Mouse (Mus musculus): Measurements from ENCODE around the gene Epha6.
"Not testable (repeated sequence)": the region's sequence is repeated elsewhere in the genome, so short reads cannot be mapped to it uniquely, and the experiment has no call there.

Epha6 gene

GRCm38 (mm10) chr16:59880073-59880472 is 725.3 kb downstream of the Epha6 start:
- DNase-seq, result no peak

DNA sequence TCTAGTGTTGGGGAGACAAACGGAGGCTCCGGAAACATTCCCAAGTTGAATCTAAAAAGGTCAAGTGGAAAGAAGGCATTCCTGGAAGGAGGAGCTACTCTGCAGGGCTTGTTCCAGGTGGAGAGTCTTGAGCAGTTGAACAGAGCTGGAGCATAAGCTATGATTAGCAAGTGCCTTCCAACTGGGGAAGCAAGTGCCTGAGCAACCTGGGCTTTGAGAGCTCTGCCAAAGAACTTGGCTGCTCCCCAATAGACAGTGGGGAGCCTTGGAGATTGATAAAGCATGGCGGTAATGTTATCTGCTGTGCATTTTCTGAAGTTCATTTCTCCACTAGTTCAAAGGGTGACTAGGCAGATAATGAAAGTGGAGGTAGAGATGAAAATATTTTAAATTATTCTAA is 733.5 kb downstream of the Epha6 start:
- DNase-seq, result no peak

- no peak for DNase-seq
Measured at GRCm38 (mm10) chr16:59854160-59854717, 751.1 kb downstream of the Epha6 start.

DNA sequence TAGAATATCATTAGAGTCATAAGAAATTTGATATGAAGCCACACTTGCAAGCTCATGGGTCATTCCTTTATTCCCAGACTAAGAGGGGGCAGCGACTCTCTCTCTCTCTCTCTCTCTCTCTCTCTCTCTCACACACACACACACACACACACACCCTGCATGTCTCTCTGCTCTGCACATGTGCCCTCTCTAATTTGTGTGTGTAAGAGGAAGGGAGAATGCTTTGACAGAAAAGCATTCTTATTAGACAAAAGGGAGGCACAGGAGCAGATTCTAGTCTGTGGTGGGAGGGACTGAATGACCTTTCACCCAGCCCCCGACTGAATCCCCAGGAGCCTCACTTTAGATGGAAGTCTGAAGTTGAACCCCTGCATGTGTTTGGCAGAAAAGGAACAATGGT is 752.6 kb downstream of the Epha6 start:
- DNase-seq, result no peak

DNA sequence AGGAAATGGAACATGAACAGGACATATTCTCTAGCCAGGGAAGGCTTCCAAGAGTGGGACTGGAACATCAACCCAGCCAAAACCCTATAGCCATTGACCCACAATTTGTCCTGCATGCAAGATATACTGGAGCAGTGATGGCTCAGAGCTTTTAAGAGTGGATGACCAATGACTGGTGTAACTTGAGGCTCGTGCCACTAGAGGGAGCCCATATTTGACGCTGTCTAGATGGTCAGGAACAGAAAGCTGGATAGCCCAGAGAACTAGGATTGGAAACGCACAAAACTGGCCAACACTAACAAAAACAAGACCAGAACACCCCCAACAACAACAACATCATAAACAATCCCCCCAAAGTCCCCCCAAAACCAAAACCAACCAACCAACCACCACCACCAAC is 758.8 kb downstream of the Epha6 start:
- DNase-seq, result no peak

DNA sequence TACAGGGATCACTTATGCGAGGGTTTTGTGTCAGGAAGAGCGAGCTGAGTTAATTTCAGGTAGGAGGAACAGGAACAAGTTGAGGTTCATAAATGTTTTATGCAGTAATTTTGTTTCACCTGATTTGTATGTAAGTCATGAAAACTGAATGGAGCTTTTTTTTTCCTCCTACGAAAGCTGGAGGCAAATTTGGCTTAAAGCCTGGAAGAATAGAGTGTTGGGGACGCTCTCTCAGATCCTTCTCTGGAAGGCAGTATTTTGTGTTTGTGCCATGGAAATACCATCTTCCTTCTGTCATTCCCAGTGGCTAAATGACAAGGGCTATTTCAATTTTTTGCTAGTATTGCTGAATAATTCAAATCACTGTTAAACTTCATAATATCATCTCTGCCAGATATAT is 768.6 kb downstream of the Epha6 start:
- DNase-seq, result no peak

- DNase-seq, result no peak
Measured at GRCm38 (mm10) chr16:59836304-59836703, 769.0 kb downstream of the Epha6 start.

- no peak for DNase-seq
Measured at GRCm38 (mm10) chr16:59832468-59832867, 772.9 kb downstream of the Epha6 start.

DNA sequence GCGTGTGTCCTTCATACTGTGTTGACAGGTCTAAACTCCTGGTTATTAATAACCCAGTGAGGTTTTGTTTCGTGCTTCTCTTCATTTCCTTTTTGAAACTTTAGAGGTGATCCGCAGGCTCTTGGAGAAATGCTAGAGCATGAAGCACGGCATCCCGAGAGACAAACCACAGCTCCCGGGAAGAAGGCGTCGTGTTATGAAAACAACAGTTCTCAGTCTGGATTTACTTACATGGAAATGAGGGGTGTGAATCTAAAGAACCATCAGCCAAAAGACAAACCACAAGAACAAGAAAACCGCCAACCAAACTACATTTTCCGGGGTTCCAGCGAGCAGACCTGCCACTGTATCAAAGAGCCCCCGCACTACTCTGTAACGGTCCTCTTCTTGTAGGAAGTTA is 775.7 kb downstream of the Epha6 start:
- DNase-seq, result no peak

DNA sequence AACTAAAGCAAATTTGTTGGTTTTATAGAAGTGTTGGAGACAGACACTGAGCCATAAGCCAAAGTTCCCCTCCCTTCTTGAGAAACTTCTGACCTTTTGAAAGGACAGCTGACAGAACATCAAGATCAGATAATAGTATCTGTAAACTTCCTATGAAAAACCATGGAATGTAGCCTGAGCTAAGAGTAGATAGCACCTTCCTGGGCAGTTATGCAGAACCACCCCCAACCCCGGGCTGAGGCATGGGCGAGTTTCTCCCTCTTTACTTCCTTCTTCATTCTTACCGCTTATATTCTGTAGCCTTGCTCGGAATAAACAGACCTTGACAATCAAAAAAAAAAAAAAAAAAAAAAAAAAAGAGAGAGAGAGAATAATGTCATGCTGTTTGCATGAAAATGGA is 805.5 kb downstream of the Epha6 start:
- DNase-seq, result not testable (repeated sequence)

- DNase-seq, result no peak
Measured at GRCm38 (mm10) chr16:59772297-59772696, 833.0 kb downstream of the Epha6 start.

DNA sequence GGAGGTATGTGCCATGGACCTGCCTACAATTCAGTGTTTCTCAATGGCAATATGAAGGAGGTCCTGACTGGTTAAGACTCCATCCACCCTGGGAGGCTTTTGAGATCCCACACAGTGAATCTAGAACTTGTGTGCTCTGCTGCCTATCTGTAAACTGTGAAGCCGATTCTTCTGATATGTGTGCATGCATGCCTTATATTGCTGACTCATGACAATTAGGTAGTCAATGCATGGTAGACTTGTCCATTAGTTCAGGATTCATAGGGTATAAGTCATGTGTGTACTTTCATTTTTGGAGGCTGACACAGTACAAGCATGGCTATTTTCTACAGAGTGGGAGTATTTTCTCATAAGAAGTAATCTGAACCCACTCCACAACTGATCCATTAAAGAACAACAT is 834.9 kb downstream of the Epha6 start:
- DNase-seq, result no peak

DNA sequence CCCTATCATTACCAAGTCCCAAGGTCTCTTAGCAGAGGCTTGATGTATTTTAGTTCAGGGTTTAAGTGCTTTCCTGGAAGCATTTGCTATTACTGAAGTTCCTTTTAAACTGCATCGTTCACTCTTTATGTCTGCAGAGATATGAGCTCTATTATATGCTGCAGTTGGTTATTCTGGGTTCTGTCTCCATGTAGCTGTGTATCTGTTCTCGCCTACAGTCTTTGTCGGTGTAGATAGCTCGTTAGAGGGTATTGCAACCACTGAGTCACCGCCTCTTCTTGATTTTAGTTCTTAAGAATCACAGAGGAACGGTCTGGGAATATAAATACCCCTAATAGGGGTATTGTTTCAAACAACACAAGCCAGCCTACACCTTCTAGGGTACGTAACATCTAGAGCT is 835.4 kb downstream of the Epha6 start:
- no peak for DNase-seq

DNA sequence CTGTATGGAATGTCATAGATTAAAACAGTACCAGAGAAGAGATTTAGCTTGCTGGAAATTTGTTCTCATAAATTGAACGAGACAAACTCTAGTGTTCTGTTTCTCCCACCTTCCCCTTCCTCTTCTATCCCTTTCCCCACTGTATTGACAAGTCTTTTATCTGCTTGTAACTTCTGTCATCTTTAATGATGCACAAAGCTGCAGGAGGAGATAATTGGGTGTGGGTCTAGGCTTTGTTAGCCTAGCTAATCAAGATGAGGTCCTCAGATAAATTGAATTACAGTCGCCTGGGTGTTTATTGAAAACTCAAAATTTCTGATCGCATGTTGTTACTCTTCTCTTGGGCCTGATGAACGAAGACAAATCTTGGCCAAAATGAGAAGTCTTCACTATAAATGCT is 844.5 kb downstream of the Epha6 start:
- DNase-seq, result no peak

DNA sequence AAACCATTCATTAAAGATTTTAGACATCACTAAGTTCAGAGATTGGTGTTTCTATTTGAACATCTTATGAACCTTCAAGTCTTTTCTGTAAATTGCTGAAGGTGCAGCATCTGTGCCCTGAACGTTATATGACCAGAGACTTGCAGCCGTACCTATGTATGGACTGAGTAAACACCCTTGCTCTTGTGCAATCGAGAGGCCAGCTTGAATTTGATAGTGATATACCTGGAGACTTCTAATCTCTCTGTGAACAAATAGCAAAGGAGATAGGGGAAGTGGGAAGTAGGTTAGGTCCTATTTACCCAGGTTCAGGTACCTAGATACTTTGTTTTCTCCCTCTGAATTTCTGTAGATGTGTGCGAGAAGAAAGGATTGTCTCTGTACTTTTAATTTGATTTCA is 854.4 kb downstream of the Epha6 start:
- DNase-seq, result no peak

DNA sequence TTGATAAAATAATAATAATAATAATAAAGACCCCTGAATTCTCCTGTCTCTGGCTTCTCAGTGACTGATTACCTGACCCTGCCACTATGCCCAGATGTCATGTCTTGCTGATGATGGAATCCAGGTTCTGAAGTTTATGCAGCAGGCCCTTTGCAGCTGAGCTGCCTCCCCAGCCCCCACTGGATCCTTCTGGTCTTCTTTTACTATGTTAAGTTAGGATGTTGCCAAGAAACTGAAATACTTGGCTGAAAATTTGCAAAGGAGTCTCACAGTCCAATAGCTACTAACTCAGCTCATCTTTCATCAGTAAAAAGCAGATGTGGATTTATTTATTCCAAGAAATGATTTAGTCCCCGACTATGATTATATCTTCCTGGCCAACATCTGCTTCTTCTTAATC is 861.7 kb downstream of the Epha6 start:
- no peak for DNase-seq

DNA sequence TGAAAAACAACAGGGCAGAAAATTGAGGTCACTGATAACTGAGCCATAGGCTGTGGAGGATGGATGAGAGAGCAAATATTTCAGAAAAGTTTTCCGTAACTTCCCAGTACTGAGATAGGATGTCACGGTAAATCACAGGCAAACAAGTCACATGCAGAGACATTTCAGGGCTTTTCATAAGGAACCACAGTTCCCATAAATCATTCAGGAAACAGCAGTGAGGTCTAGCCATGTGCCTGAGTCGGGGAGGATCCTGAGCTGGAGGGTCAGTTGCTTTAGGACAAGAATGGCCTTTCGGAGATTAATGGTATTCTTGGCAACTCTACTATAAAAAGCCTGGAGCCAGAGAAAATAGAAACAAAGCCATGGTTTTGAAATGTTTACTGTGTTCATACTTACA is 889.8 kb downstream of the Epha6 start:
- DNase-seq, result no peak

DNA sequence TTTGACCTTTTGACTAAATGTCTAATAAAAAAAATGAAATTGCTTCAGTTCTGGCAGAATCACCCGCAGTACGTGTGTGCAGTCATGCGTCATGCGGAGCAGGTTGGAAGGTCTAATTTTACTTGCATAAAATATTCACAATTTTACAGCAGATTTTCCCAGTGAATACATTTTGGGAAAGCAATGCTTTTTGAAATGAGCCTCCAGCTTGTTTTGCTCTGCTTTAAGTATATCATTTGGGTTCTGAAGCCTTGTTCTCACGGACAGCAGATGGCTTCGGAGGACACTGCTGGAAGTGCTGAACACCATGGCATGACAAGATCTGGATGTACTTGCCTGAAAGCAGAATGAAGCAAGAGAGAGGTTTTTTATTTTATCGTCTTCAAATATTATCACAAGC is 912.1 kb downstream of the Epha6 start:
- DNase-seq, result no peak

- no peak for DNase-seq
Measured at GRCm38 (mm10) chr16:59689120-59689519, 916.2 kb downstream of the Epha6 start.

DNA sequence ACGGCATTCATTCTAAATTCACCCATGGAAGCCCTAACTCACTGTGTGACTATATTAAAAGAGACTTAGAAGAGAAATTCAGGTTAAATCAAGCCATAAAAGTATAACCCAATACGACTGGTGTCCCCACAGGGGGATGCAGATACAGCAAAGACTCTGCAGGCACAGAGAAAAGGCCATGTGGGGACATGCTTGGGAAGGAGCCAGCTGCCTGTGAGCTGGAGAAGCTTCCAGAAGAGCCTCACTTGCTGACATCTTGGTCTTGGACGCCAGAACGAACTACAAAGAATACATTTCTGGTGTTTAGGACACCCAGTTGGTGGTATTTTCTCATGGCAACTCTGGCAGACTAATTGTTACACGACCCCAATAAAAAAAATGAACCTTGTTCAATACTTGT is 920.2 kb downstream of the Epha6 start:
- no peak for DNase-seq

DNA sequence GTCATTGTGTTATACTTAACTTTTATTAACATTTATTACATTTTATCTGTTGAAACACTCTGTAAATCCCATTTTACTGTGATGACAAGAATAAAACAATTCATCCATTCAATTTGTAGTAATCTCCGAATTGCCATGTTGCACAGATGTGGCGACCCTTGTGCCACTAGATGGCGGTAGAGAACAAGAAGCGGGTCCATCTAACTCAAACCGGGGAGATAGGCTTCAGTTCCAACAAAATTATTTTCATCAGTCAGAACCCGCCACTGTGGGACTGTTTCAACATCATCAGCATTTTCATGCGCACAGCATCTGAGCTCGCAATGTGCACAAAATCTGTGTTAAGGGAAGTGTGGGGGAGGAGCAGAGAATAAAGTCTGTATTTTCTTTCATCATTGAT is 921.9 kb downstream of the Epha6 start:
- DNase-seq, result peak; percentile 31

DNA sequence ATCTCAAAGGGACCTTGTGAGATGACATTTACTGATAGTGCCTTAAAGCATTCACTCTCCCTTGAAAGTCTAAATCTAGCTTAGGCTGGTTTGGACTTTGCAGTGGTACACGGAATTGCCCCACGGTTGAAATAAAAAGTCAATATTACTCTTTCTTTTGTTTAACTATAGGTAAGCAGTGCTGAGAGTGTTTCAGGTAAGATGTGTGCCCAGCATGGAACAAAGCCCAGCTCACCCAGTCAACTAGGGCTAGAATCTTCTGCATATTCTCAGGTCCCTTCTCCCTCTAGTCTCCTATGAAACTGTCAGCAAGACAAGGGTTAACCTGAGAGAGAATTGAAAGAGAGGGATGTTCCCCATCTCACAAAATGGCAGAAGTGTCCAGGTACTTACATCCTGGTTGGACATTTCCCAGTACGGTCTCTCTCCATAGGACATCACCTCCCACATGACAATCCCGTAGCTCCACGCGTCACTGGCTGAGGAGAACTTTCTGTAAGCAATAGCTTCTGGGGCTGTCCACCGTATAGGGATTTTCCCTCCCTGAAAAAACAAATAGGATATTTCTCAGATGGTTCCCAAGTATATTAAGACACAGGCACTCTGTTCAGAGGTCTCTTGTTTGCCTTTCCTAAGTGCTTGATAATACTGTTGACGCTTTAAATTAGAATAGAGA is 923.0 kb downstream of the Epha6 start:
- no peak for DNase-seq

GRCm38 (mm10) chr16:59666938-59667337 is 938.4 kb downstream of the Epha6 start:
- DNase-seq, result no peak

DNA sequence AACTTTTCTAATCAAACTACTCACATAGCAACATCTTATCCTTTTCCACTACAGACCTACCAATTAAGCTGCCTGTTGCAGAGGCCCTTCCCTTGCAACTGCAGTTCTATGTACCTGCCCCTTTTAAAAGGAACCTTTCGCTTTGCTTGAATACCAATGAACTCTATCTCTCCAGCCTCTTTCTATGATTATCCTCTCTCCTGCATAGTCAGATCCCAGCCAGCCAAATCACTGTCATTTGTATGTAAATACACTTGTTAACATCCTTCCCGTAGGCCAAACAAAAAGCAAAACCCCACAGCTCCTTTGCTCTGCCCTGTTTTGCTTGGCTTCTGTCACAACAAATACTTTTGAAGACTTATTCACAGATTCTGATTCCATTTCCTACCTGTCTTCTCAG is 961.6 kb downstream of the Epha6 start:
- no peak for DNase-seq

DNA sequence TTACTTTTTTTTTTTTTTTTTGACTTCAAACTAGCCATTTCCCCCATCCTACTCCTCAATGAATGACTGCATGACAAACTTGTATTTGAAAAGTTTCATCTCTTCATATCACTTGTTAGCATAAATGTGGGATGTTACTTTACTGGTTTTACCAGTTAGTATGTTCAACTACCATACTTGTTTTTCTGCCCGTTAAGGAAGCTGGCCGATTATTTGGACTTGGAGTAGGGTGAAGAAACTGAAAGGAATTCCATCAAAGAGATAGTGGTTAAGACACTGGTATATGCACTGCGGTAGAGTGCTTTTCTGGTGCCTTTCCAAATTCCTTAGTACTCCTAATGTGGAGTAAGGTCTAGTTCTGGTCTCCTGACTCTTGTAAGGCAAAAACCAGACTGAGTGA is 965.3 kb downstream of the Epha6 start:
- DNase-seq, result no peak

Measured in thymus, postnatal 25 days (tissue).